Mouse (Mus musculus) mature B cell (primary cell): ENCODE data around the gene Ppp1r8.

Source experiments
- in situ Hi-C: fragments of 300-500 bp; cut with MboI; formaldehyde crosslinking; loops from 2 replicates; pipeline ENCODE4 v1.14.3; 2019

Gene Ppp1r8

GRCm38 (mm10) chr4:132842970-132843704 lies at the start of gene Ppp1r8:
Ppp1r8 (minus strand) TSS chr4:132843169.
- in situ Hi-C loops = no loop called here

- in situ Hi-C loops = no loop called here
Measured at GRCm38 (mm10) chr4:132884844-132885374, 41.9 kb upstream of the Ppp1r8 start.

DNA sequence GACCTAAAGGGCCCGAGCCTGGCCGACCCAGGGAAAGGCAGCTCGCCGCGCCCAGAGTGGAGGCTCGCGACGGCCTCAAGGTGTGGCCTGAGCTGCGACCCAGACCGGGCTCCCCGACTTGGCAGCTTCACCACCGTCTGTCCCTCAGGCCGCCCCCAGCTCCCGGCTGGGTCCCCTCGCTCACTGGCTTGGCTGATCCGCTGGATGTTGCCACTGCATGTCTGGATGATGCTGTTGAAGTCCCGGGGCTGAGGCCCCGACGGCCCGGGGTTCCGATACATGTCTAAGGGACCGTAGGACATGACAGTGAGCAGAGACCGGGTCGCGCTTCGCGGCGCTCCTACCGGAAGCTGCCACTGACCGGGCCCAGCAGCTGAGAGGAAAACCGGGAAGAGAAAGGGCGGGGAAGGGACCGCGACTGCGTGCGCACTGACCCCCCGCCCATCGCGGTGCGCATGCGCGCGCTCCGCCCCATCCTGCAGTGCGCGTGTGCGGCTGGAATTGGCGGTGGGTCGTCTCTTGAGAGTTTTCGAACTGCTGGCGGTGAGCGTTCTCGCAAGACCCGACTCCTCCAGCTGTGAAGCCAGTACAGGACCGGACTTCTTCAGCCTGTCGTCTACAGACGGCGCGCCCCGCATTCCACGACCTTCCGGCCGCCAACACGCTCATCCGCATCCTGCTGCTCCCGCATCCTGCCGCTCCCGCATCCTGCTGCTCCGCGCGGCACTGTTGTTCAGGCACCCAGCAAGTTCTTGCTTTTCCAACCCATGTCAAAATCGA lies 41.3 kb upstream of the Ppp1r8 start, which contains the start of gene Stx12:
Gene Stx12 (minus strand): TSS at position 446 of the 780 bp plus-strand sequence.
- in situ Hi-C loops = no loop called here

DNA sequence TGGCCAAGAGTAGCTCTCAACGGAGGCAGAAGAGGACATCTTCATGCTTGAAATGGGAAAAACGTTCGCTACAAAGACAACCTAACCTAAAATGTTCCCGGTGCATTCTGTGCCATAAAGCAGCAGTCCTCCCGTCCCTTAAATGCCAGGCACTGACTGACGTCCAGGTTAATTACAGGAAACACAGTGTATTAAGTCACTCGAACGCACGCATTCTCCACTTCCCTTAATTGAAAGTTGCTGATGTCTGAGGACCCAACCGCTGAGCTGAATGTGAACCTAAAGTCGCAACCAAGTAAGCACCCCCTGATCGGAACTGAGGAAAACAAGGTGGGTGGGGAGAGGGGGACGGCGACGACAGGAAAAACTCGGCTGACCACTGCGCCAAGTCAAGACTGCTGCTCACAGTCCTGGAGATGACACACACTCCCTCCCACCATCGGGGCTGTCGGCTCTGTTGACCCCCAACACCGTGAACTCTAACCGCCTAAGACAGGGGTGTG lies 40.6 kb upstream of the Ppp1r8 start:
- in situ Hi-C loops = no loop called here

DNA sequence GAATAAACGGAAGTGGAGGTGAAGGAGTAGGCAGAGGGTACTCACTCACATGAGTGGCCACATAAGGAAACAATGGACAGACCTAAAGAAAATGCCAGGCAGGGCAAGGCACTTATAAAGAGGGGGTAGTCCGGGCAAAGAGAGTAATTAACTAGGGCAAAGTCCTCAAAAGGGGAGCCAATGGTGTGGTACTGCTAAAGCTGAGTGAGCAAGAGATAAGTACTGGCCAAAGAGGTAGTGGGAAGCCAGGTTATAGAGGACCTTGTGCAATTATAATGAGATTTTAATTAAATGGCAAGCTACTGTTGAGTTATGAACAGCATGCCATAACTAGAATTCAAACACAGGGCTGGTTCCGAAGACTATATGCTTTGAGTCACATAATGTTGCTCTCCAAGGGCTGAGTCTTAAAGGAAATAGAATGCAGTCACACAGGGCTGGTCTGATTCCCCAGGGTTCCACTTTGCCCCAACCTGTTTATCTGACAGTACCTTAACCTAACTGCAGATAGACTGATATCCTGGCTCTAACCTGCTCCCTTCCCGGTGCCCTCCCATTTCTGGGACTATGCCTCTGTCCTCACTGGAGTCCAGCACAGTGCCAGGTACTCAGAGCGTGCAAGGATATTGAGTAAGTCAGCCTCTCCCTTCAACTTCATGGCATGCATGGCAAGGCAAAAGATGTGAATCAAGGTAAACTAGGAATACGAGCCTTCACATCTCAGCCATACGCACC lies 31.6 kb upstream of the Ppp1r8 start:
- in situ Hi-C loops = no loop called here

DNA sequence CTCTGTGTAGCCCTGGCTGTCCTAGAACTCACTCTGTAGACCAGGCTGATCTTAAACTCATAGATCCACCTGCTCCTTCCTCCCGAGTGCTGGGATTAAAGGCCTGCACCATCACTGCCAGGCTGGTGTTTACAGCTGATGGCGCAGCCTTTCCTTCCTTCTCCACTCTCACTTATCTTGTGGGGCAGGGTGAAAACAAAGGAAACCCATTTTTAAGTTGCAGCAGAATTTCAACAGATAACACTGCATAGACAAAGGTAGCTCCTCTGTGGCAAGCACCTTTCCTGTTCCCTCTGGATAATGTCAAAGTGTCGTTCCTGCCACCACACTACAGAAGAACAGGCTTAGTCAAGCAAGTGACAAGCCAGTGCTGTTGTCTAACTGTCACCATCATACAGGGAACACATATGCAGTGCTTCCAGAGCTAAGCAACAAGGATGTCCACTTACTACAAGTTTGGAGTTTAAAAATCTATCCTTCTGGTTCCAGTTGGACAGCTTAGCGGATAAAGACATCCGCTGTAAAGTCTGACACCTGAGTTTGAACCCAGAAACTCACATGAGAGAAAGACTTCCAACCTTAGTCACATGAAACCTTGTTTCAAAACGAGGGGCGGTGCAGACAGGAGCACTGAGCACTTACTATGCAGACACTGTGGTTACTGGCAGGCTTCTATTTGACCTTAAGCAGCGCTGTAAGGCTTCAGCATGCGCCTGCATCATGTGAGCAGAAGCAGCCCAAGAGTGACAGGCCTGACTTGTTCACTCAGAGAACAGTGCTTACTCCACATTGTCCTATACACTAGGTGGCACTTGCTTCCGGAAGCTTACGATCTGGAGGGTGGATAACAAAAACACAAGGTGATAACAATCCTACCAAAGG lies 30.8 kb upstream of the Ppp1r8 start:
- in situ Hi-C loops = no loop called here

DNA sequence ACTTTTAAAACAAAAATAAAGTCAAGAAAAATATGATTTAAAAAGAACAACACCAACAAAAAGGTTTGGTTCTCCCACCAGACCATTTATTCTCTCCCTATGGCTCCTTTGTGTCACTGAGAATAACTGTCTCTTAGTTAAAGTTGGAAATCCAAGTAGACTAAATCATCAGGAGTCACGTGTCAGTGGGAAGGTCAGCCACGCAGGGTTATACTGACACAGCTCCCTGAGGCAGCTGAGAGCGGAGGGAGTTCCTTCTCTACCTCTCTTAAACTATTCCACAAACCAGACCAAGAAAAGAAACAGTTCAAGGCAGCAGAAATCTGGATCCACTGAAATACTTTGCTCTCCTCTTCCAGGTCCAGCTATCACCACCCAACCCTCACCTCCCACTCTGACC lies 28.1 kb upstream of the Ppp1r8 start:
- in situ Hi-C loops = no loop called here

GRCm38 (mm10) chr4:132864856-132865255 lies 21.9 kb upstream of the Ppp1r8 start:
- in situ Hi-C loops = no loop called here

- in situ Hi-C loops = no loop called here
Measured at GRCm38 (mm10) chr4:132863012-132863411, 20.0 kb upstream of the Ppp1r8 start.

- in situ Hi-C loops = no loop called here
Measured at GRCm38 (mm10) chr4:132860880-132861279, 17.9 kb upstream of the Ppp1r8 start.

GRCm38 (mm10) chr4:132843705-132844071 lies 719 bp upstream of the Ppp1r8 start:
- in situ Hi-C loops = no loop called here

GRCm38 (mm10) chr4:132842281-132842906 lies 575 bp downstream of the Ppp1r8 start:
- in situ Hi-C loops = no loop called here

GRCm38 (mm10) chr4:132841493-132841892 lies 1.5 kb downstream of the Ppp1r8 start:
- in situ Hi-C loops = no loop called here

DNA sequence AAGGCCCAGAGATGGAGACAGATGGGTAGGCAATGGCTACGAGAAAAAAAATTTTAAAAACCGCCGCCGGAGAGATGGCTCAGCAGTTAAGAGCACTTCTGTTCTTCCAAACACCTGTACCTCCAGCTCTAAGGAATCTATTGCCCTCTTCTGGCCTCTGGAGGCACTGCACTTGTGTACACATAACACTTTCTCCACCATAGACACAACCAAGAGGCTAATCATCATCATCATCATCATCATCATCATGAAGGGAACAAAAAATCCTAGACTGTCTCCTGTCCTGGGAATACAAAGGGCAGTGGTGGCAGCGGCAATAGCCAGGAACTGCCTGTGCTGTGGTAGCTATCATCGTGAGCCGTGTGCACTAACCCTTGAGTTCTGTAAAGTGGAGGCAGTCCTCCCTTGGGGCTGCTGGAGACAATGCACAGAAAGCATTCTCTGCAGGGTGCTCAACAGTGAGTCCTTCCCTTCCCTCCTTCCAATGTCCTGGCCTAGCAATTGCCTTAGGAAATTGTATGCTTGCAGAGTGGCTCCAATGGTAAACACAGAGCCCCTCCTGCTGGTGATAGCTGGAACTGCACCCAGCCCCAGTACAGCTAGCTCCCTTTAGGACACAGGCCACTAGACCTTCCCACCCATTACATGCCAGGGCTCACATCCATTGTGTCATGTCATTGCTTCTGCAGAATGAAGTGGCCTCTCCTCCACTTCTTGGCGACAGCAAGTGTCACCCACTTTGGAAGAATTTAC lies 19.2 kb downstream of the Ppp1r8 start:
- in situ Hi-C loops = no loop called here

DNA sequence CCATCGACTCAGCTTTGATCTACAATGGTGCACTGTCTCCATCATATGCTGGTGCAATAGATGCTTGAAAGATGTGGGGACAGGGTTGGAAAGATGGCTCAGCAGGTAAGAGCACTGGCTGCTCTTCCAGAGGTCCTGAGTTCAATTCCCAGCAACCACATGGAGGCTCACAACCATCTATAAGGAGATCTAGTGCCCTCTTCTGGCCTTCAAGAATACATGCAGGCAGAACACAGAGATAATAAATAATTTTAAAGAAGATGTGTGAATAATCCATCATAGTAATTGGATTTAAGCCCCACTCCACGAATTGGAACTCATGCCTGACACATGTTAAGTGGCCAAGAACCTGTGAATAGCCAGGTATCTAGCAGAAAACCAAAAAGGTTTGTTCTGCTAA lies 24.5 kb downstream of the Ppp1r8 start:
- in situ Hi-C loops = loop anchor here (5.0 kb wide), 1 partner anchor 41 kb away; no protein-coding TSS in a partner anchor

GRCm38 (mm10) chr4:132816855-132817254 lies 26.1 kb downstream of the Ppp1r8 start:
- in situ Hi-C loops = loop anchor here (5.0 kb wide), 1 partner anchor 40 kb away; no protein-coding TSS in a partner anchor

DNA sequence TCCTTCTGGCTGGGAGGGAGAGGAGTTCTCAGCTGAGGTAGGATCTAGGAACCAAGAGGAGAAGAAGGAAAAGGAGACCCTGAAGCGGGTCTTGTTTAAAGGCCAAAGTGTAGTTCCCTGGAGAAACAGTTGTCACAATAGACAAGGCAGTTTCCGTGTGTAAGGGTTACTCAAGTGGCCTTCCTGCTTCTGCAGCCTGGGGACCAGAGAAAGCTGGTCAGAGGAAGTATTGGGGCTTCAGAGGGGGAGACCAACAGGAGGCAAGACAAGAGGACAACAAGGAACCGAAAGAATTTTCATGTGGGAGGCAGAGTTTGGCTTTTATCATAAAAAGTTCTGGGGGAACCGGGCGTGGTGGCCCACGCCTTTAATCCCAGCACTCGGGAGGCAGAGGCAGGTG lies 26.6 kb downstream of the Ppp1r8 start:
- in situ Hi-C loops = loop anchor here (5.0 kb wide), 1 partner anchor 39 kb away; no protein-coding TSS in a partner anchor

GRCm38 (mm10) chr4:132809621-132810020 lies 33.3 kb downstream of the Ppp1r8 start:
- in situ Hi-C loops = no loop called here

- in situ Hi-C loops = no loop called here
Measured at GRCm38 (mm10) chr4:132807771-132808641, 35.0 kb downstream of the Ppp1r8 start.
